Mouse (Mus musculus) ES-Bruce4 (cell line): ENCODE results near the gene Grin2a.

Experiments used
- CTCF ChIP-seq: IDR thresholded peaks from one replicate; pipeline ENCODE4 v1.8.1; 2011; ENCODE audit warnings: low read depth, low read length
- EP300 ChIP-seq: IDR thresholded peaks from 2 replicates; pipeline ENCODE4 v1.6.1; 2011; ENCODE audit warnings: low read depth, low read length; ENCODE audit not compliant: insufficient read depth

DNA sequence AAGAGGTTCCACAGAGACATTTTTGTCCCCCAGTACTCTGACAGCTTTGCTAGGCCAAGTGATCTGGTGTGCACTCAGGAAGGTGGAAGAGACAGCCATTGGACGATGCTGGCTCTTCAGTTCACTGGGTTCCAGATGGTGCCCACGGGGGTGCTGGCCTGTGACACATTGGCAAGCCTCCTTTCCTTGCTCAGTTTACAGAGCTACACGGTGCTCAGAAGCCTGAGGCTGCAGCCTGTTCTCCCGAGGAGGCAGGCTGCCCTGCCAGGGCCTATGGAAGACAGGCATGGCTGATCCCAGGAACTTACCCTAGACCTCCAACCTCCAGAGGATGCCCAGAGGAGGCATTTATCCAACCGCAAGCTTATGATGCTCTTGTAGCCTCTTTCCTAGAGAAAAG is 10.2 kb upstream of the Grin2a start:
- TF ChIP-seq CTCF (no peak), EP300 (no peak)
